Mouse (Mus musculus) forebrain, embryonic 12.5 days (tissue): ENCODE measurements around the gene Tfap2d. TPM values are rescaled to one million over a fixed set of nuclear protein-coding genes. Genes with fewer than 3 reads are reported as not detected.
A peak's percentile ranks its signal among the peaks of the same experiment; 100 is the strongest.

Experiments used
- ATAC-seq: fragments of 200-750 bp; cut with Nextera tagmentation; 2 replicates; pipeline ENCODE4 v1.8.0; 2017; ENCODE audit warnings: moderate TSS enrichment; ENCODE audit not compliant: low FRiP score
- H3K27ac ChIP-seq: fragments of 300-500 bp; sonication (generic); 2 replicates; pipeline ENCODE4 v1.5.1; 2016; ENCODE audit warnings: mild to moderate bottlenecking
- H3K27me3 ChIP-seq: fragments of 300-500 bp; sonication (generic); 2 replicates; pipeline ENCODE4 v1.6.1; 2016; ENCODE audit warnings: mild to moderate bottlenecking
- H3K36me3 ChIP-seq: fragments of 300-500 bp; sonication (generic); replicated peaks from 2 replicates; pipeline ENCODE4 v1.6.1; 2016; ENCODE audit warnings: mild to moderate bottlenecking
- H3K4me1 ChIP-seq: fragments of 300-500 bp; sonication (generic); 2 replicates; pipeline ENCODE4 v1.6.1; 2016
- H3K4me2 ChIP-seq: fragments of 300-500 bp; sonication (generic); 2 replicates; pipeline ENCODE4 v1.6.1; 2016; ENCODE audit warnings: mild to moderate bottlenecking, moderate library complexity
- H3K4me3 ChIP-seq: fragments of 300-500 bp; sonication (generic); replicated peaks from 2 replicates; pipeline ENCODE4 v1.5.1; 2016; ENCODE audit warnings: mild to moderate bottlenecking
- H3K9ac ChIP-seq: fragments of 300-500 bp; sonication (generic); 2 replicates; pipeline ENCODE4 v1.6.1; 2016; ENCODE audit warnings: mild to moderate bottlenecking
- H3K9me3 ChIP-seq: fragments of 300-500 bp; sonication (generic); 2 replicates; pipeline ENCODE4 v1.6.1; 2016
- WGBS: fragments of 180-500 bp; shearing (Covaris S2); methylation state at CpG from one replicate; pipeline ENCODE4 v1.1.7; 2016; 5-methylcytosine and 5-hydroxymethylcytosine counted together
- polyA plus RNA-seq: library from polyadenylated mRNA; unstranded; fragments of >200 nt; fragmentation: Nextera tagmentation; extraction: Ambion mirVana; gene quantifications from 2 replicates; pipeline ENCODE4 v1.2.1, GENCODE M21; 2016

The Tfap2d gene
- polyA plus RNA-seq, 1 experiment from 2014 or later: 3.4 TPM

DNA sequence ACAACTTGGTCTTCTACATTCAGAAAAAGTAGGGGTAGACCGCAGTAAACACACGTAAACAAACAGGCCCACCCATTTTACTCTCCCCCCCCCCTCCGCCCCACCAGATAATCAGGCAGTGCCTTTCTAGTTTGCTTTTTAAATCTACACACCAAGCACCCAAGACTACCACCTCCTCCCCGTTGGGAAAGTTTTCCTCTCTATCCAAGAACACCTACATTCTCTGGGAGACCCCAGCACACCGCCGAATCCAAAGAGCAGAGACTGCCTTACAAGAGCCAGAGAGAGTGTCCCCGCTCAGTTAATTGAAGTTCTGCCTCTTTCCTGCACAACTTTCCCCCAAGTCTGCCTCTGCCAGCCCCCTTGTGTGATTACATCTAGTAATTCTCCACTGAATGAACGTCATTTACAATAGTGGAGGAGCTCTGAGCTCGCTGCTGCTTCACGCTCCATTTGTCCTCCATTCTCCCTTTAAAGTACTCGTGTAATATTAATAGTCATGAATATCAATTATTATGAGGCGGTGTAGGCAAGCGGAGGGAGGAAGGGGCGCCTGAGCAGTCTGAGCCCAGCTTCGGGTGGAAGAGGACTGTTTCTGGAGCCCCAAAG lies 108.8 kb downstream of the Tfap2d start:
- no peak overlapping the region for H3K27ac ChIP-seq
- under 1% methylated on average over 15 of the region's 15 CpGs for WGBS
- ATAC-seq: no peak
- H3K9ac ChIP-seq: no peak overlapping the region
- no peak overlapping the region for H3K4me2 ChIP-seq
- H3K36me3 ChIP-seq: no peaks in the 10 kb centered on the region
- H3K27me3 ChIP-seq: peaks cover 87% of the 10 kb centered on the region
- H3K4me1 ChIP-seq: no peaks in the 10 kb centered on the region
- H3K9me3 ChIP-seq: no peaks in the 10 kb centered on the region
- H3K4me3 ChIP-seq: no peak overlapping the region; the same call in 1 of the 2 replicates

DNA sequence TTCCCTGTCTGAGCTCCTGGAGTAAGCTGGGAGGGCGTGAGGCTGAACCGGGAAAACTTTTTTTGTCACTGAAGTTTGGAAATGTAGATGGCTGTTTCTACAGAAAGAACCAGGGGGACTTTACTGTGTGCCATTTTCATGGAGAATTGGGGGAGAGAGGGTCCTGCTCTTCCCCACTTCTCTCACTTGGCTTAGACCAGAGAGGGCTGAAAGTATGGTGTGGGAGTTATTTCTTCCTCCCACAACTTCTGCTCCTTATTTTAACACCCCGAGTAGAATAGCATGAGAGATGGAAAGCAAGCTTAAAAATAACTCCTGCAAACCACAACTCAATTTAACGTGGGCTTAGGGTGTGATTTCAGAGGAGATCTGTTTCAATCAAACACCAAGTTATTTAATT lies 109.9 kb downstream of the Tfap2d start:
- Histone ChIP-seq H3K4me2 (no peak overlapping the region), H3K9me3 (no peaks in the 10 kb centered on the region), H3K9ac (no peak overlapping the region), H3K27ac (no peak overlapping the region), H3K27me3 (peaks cover 89% of the 10 kb centered on the region), H3K36me3 (no peaks in the 10 kb centered on the region), H3K4me1 (no peaks in the 10 kb centered on the region; the same call in 1 of the 2 replicates), H3K4me3 (peak overlapping the region; percentile 4; the same call in 1 of the 2 replicates)
- 0% methylated on average over 4 of the region's 4 CpGs for WGBS
- ATAC-seq: no peak

DNA sequence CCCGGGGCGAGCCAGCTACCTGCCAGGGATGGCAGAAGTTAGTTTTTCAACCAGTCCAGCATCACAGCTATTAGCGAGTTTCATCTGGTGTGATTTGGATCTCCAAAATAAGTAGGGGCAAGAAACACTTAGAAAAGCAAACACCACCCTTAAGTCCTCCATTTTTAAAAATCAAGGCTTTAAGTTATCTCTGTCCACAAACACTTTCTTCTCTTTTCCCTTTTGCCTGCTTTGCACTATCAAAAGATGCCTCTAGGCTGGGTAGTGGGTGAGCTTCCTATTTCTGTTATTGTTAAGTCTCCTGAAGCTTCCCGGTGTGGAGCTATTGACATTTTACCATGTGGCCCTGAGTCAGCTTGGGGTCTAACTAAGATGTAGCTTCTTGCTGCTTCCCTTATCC lies 110.3 kb downstream of the Tfap2d start:
- Histone ChIP-seq H3K27ac (no peak overlapping the region), H3K4me3 (0 out of 2 replicates have a peak overlapping the region, but pooled peaks have one; percentile 4), H3K4me2 (no peak overlapping the region), H3K4me1 (no peaks in the 10 kb centered on the region; the same call in 1 of the 2 replicates), H3K9me3 (no peaks in the 10 kb centered on the region), H3K36me3 (no peaks in the 10 kb centered on the region), H3K9ac (no peak overlapping the region), H3K27me3 (peaks cover 94% of the 10 kb centered on the region)
- WGBS: 0% methylated on average over 4 of the region's 4 CpGs
- no peak for ATAC-seq

- Histone ChIP-seq H3K9me3 (no peaks in the 10 kb centered on the region), H3K27ac (no peak overlapping the region), H3K27me3 (peaks cover 95% of the 10 kb centered on the region), H3K9ac (no peak overlapping the region), H3K36me3 (no peaks in the 10 kb centered on the region), H3K4me1 (no peaks in the 10 kb centered on the region; the same call in 1 of the 2 replicates), H3K4me2 (no peak overlapping the region), H3K4me3 (peak overlapping the region; percentile 22)
- no peak for ATAC-seq
- WGBS: under 1% methylated on average over 36 of the region's 36 CpGs
Observed at GRCm38 (mm10) chr1:19213851-19214395, 111.1 kb downstream of the Tfap2d start.

Other genes starting within 250 kb of the Tfap2d start
- 11.3 and 21.0 TPM in 2 replicates for gene Tfap2b, start 105.9 kb downstream of the Tfap2d start, polyA plus RNA-seq